Mouse (Mus musculus) 3T3-L1 (cell line): ENCODE data around the gene S100a10.
"Not testable (repeated sequence)": the region's sequence is repeated elsewhere in the genome, so short reads cannot be mapped to it uniquely, and the experiment has no call there.

ENCODE experiments used
- DNase-seq: peaks from one replicate; pipeline ENCODE4 v3.0.0-alpha.2; 2015; ENCODE audit warnings: low read depth, low spot score

The S100a10 gene

DNA sequence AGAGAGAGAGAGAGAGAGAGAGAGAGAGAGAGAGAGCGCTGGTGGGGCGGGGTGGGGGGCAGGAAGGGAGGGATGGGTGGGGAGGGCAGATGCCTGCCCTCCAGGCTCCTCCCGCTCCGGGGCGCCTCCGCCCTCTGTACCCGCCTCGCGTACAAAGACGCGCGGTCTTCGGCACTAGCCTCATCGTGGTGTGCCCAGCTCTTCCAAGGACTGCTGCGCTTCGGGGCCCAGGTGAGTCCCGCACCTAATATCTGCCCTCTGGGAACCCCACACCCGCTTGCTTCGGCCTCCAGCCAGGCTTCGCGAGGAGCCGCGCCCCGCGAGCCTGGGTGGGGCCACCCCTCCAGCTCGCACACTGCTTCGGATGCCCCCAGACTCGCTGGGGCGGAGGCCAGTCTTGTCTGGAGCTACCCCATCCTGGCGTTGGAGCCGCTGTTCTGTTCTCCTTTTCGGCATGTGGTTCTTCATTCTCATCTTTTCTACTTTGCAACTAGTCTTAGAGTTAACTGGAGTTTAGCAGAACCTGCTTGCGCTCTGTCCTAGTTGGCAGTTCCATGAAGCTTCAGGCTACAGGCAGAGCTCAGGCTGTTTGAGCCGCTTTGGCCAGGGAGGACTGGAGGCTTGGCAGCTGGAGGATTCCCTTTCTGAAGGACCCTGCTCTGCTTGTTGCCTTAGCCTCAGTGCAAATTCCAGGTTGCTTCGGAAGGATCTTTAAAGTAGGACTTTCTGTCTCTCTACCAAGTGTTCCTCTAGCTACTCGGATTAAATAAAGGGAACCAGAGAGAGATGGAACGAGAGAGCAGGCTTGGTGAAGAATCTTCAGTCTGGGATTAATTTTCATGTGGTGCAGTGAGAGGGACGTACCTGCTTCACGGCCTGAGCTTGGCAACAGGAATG lies at the start of gene S100a10:
TSS of gene S100a10 (plus strand) at position 100 of the 897 bp plus-strand sequence.
- peak; percentile 84 for DNase-seq

DNA sequence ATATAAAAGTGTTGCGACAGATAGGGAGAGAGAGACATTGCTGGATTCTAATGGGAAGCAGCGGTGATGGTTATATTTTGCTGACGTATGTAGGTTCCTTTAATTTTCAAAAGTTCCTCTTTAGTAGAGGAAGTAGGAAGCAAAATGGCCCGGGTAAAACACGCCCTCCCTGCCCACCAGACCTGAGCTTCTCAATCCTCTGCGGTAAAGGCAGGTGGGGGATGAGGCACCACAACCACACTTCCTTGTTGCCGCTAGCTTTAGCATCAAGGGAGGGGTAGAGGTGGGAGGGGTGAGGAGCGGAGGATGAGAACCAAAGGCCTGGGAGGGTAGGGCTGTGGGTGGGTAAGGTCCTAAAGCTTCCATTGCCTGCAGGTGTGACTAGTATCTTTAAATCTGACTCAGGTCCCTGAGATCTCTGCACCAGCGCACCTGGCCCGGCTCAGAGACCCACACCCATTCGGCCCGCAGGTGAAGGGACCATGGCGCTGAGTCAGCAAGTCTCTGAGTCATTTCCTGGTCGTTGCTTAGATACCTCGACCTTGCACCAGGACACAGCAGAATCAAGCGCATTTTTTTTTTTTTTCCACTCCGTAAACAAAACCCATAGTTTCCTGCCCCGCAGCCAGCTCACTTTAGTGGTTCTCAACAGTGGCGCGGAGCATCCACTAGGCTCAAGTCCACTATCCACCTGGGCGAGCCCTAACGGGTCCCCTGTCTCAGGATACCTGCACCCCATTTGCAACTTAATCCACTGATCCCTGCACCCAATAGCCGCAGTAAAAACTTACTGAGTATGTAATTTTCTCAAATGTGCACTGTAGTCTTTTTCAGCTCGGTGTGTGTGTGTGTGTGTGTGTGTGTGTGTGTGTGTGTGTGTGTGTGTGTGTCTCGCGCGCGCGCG lies 48.7 kb upstream of the S100a10 start:
- DNase-seq, result no peak

DNA sequence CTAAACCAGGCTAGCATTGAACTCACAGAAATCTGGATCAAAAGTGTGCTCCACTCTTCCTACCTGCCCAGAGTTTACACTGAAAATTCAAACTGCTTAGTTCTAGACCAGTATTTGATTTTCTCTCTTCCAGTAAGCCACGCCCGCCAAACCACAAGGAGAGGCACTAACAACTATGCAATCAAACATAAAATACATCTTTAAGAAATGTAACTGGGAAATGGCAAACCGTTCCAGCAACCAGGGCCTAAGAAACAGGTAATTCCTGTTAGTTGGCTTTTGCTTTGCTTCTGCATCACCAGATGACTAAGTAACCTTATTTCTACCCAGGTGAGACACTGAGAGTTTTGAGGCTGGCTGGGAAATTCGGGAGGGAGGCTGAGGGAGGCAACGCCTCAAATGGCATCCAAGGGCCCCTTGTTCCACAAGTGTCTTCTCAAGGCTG lies 48.0 kb upstream of the S100a10 start:
- no peak for DNase-seq

DNA sequence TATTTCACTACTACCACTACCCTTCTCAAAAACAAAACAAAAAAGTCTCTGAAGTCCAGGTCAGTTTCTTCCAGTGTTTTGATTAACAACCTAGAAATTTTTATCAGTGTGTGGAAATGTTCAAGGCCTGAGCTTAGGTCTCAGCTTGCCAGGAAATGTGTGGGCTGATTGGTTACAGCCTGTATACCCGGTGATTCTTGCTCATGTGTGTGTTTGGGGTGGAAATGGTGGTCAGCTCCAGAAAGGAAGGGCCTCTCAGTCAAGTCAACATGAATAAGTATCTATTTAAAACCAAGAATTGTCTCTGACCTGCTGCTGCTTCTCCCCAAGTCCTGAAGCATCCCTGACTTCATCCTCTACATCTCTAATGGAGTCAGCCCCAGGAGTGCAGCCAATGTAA lies 45.6 kb upstream of the S100a10 start:
- no peak for DNase-seq

DNA sequence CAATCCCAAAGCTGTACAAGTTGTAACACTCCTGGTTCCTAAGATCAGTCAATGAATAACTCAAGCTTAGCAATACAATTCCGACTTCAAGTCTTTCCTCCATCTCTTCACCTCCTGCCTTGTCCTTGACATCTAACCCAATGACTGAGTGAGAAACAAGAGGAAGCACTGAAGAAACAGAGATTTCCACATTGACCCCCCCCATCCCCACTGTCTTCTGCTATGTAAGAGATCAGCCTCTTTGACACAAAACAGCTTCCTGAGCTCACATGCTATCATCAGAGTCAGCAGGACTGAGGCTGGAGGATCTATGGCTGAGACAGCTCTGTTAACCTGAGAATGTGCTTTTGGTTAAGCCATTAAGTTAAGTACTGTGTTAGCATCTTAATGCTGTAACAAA lies 43.8 kb upstream of the S100a10 start:
- no peak for DNase-seq

DNA sequence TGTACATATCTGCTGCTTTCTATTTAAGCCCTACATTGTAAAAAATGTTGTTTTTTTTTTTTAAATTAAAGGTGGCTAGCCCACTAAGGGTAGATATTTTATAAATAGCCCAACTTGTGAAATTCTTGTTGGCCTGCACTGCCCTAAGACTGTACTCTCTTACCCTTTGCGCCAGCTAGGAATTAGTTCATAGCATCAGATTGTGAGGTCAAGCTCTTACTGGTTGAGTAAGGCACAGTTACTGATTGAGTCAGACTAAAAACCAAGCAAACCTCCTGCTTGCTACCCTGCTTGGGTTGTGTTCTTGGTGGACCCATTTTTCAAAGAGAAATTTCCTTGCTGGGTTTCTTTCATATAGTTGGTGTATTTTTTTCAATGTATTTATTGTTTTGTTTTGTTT lies 43.1 kb upstream of the S100a10 start:
- DNase-seq, result no peak

DNA sequence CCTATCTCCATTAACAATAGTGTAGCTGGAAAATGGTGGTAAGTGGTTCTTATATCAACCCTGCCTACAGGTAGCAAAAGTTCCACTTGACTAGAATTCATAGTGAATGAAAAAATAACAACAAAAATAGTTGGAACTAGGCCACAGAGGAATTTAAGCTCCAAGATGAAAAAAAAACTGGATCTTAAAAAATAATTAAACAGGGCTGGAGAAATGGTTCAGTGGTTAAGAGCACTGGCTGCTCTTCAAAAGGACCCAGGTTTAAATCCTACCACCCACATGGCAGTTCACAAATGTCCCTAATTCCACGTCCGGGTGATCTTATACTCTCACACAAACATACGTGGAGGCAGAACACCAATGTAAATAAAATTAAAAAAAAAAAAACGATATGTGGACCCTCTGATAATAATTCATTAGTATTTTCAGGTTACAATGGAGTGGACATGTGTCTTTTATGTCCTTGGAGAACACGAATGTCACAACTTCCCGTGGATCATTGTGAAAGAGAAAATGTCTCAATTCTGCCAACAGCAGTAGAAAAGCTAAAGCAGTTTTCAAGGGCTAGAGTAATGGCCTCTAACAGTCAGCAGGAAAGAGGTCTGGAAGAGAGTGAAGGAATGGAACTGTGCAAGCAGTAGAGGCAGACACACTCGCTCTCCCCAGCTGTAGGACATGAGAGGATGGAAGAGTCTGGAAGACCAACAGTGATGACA lies 42.3 kb upstream of the S100a10 start:
- DNase-seq, result no peak

DNA sequence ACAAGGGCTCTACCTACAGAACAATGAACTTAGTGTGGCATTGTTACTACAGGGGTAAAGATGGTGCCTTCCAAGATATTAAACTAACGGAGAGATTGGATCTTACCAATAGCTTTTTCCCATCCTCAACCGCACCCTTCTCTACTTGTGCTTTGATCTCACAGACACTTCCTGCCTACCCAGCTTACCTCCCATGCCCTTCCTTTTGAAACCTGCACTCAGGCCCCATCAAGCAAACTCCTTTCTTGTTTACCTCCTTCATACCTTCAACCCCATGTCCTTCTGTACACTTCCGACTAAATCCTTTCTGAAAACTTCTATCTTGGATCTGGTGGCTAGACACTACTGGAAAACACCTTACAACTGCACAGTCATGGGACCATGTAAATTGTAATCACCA lies 40.3 kb upstream of the S100a10 start:
- no peak for DNase-seq

DNA sequence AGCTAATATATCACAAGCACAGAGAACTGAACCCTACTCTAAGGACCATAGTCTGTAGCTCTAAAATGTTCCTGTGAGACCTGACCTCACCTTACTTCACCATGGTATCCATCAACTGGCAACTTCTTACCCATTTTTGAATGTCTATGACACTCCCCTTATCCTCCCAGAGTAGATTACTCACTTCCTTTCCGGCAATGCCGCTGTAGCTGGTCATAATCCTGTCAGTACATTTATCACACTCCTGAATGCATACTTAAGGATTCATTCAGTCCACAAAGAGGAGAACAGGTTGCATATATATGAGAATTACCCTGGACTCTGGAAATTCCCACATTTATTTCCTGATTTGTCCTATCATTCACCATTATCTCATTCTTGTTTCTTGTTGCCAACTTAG lies 37.5 kb upstream of the S100a10 start:
- peak; percentile 58 for DNase-seq

DNA sequence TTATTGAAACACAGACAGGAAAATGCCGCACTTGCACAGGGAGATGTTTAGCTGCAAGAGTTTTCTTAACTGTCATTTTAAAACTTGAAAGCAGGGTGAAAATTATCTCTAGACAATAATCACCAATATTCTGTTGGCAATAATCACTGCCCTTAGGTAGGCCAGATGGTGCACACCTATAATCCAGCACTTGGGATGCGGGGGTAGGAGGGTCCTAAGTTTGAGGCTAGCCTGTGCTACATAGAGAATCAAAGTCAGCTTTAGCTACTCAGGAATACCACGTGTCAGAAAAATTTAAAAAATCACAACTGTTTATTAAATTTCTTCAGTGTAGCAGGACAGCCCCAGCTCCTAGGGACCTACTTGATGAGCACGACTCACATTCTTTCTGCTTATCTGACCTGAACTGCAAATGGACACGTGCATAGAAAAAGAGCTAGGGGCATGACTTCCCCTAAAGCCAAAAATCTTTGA lies 35.0 kb upstream of the S100a10 start:
- no peak for DNase-seq

DNA sequence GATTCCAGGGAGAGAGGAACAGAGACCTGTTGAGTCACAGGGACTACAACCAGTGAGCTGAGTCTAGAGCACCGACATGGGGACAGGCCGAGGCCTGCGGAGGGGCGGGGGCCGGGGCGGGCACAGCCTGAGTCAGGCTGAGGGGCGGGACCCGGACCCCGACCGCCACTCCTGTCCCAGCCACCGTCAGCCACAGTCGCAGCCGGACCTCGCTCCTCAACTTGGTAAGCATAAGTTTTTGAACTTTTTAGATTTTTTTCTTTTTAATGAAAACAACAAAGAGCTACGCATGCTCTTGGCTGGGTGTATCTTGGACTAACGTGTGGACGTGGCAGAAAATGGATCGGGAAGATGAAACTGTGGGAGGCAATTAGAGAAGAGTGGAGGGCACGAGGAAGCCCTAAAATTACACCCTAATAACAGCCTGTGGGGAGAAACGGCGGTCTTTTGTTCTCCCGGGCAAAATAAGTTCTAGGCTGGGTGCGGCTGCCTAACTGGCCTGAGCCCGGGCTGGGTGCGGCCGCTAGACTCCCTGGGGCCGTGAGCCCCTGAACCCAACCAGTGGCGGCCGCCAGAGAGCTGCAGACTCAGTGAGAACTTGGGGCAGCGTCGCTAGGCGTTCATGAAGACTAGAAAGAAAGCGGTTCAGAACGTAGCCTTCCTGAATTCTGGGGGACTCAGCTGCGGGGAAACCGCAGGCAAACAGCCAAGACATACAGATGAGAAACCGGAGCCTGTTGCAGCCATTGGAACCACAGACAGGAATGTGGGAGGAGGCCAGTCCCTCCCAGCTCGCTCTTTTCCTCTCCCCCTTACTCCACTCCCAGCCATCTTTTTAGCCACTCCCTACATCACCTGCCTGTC lies 34.3 kb upstream of the S100a10 start, which contains the start of gene S100a11:
TSS of gene S100a11 (plus strand) at position 159 of the 864 bp plus-strand sequence.
- DNase-seq, result peak; percentile 96

DNA sequence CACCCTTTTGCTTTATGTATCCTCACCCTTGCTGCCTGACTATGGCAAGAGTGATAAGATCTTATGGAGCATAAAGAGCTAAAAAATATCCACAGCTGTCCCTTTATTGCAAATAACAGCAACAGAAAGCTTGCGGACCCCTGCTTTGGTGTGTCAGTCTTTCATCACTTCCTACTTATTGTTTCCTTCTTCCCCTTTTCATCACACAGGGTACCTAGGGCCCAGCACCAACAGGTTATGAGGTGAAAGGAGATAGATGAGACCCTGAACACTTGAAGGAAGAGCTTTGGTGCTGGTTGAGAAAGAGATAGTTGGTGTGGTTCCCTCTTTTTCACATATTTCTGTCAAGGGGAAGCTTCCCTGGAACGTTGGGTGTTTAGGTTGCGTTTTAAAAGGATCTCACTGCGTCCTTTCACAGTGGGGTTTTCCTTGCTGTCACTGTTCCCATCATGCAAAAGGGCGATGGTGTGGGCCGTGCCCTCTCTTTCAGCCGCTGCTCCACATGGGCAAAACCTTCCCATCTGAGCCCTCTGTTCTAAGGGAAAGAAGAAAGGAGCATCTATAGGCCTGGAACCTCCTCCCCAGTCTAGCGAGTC lies 33.3 kb upstream of the S100a10 start:
- peak; percentile 52 for DNase-seq

DNA sequence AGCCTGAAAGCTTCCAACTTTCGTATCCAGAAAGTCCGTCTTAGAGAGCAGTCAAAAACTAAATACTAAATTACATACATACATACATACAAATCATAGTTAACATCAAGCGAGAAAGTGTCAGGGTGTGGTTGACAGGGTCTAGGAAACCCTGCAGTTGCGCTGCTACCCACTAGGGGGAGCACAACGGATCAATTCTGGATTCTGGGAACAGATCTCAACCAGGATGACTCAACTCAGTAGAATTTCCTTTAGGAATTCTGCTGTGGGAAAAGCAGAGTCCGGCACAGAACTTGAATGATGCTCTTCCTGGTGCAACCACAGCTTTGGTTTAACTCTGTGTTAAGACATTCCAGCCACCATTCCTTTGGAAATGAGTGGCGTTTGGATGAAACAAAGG lies 32.3 kb upstream of the S100a10 start:
- peak; percentile 97 for DNase-seq

DNA sequence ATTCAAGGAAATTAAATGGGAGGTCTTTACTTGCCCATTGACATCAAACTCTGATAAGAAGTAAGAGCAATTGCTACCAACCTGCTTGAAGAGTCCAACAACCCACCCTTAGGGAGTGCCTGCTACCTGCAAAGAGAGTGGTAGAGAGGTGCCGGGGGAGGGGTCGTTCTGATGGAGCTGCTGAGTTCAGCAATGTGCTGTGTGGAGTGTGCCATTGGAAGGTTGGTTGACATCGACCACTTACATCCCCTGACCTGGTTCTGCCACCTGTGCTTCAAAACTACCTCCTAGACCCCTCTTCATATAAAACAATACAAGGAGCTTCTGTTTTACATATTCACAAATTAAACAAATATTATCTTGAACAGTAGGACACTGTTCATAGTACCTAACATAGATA lies 27.6 kb upstream of the S100a10 start:
- no peak for DNase-seq

DNA sequence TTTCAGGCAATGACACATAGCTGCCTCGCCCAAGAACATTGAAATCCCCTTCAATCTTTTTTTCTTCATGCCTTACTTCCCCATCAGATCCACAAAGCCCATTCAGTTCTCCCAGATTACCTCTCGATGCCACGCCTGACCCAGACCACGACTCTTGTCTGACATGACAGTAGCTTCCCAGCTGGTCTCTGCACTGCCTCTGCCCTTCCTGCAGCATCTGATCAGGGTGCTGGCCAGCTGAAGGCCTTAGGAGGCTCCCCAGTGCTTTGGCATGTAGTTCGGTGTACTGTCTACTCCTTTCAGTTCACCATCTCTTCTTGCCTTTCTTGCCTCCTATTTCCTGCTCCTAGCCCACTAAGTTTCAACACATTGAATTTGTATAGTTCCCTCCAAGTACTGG lies 26.1 kb upstream of the S100a10 start:
- DNase-seq, result no peak

DNA sequence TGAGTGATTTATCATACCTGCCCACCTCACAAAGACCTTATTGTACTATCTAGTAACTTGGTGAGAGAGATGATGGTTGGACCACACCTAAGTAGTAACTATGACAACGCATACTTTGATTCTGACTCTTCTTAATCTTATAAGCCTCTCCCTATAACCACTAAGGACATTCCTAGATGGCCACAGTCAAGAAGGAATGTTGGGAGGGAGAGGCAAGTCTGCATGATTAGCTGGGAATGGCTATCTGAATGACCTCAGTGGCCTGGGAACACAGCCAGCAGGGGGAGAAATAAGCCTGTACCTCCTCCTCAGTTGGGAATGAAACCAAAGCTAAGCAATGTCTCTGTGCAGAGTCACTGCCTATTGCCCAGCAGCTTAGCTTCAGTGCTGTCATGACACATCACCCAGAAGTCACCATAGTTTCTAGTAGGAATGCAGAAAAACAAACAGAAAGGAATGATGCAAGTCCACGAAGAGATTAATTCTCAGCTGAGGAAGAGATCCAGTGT lies 17.8 kb upstream of the S100a10 start:
- DNase-seq, result peak; percentile 99

DNA sequence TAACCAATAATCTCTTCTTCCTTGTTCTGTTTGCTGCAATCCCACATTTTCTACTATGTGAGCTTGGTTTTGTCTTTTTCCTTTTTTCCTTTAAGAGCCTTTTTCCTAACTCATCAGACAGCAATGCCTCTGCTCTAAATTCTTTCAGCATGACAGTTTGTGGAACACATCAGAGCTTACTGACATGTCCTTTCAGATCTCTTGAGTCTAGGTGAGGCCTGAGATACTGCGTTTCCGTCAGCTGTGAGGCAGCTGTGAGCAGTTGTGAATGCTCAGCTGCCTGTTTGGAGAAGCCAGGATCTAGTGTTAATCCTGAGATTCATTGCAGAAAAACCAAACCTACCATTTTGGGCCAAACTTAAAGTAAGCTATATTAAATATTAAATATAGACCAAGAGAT lies 16.4 kb upstream of the S100a10 start:
- DNase-seq, result peak; percentile 69

DNA sequence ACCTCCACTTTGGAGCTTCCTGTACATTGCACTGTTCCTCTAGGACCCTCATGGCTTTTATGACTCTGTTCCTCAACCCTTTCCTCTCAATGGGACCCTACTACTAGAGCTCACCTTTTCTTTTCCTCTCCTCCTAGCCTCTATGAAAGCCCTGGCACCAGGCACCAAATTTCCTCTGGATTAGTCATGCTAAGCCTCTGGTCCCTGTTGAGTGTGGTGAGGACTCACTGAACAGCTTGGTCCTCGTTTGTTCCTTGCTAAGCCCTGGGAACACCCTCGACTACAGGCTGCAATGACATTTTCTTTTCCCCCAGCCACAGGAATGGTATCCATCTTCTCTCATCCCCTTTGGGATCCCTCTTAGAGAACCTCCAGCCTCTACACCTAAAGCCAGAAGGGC lies 13.4 kb upstream of the S100a10 start:
- DNase-seq, result peak; percentile 72

DNA sequence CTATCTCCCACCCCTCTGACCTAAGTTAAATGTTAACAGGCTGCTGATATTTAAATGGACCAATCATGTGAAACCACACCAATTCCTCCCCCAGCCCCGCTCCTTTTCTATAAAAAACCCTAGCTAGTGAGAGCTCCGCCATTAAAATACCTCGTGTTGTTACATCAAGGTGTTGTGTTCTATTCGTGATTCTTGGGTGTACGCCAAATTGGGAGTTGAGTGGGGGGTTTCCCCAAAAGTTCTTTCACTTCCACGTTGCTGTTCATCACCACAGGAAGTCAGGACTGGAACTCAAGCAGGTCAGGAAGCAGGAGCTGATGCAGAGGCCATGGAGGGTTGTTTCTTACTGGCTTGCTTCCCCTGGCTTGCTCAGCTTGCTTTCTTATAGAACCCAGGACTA lies 10.7 kb upstream of the S100a10 start:
- DNase-seq, result not testable (repeated sequence)

DNA sequence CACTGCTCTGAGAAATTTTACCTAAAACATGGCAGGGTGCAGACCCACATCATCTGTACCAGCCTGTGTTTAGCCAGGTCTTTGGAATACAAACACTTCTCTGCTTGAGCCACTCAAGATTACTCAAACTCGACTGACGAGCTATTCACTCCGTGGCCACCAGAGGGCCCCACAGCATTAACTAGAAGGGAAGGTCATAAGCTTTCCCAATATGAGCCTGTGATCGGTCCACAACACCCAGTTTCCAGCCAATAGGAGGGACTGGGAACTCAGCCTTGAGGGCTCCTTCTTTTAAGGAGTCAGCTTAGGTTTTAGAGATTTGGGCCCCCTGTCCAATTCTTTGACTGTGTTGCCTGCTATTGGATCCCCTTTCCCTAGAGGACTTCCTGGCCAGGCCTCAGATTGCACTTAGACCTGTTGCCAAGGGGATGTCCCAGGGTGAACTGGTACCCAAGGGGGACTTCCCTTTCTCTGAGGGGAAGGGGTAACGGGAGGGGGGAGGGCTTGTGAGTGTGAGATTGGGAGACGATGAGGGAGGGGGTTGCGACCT lies 7.7 kb upstream of the S100a10 start:
- DNase-seq, result peak; percentile 93
